Mouse (Mus musculus) megakaryocyte, adult 5-6 weeks (primary cell): ENCODE results near the gene Syngr3. TPM values are rescaled to one million over a fixed set of nuclear protein-coding genes. Genes with fewer than 3 reads are reported as not detected.

Experiments used
- ATAC-seq: 2 replicates; pipeline ENCODE4 v1.8.0; 2016; ENCODE audit warnings: mild to moderate bottlenecking, inconsistent platforms; ENCODE audit not compliant: poor library complexity, severe bottlenecking
- total RNA-seq, 2 experiments: library from RNA; stranded (forward) in 1 of 2; stranded (reverse) in 1 of 2; fragments of 153-499, 151-499 nt in 1 of 2; fragments of 221-1000, 200-1000 nt in 1 of 2; gene quantifications; 2 replicates each; pipeline versions ENCODE4 v1.2.3 to v1.2.4; 2015 to 2017

Syngr3 gene
- total RNA-seq, 2 experiments from 2014 or later: not detected

DNA sequence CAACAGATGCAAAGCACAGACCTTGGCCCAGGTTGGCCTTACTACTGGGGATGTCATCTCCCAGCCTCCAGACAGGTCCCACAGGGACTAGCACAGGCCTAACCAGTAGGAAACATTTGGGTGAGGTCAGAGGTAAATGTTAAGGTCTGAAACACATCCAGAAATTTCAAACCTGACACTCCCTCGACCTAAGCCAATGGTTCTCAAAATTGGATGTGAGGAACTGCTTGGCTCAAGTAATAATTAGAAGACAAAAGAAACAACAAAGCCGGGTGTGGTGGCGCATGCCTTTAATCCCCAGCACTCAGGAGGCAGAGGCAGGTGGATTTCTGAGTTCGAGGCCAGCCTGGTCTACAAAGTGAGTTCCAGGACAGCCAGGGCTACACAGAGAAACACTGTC is 43.4 kb downstream of the Syngr3 start:
- ATAC-seq: no peak

DNA sequence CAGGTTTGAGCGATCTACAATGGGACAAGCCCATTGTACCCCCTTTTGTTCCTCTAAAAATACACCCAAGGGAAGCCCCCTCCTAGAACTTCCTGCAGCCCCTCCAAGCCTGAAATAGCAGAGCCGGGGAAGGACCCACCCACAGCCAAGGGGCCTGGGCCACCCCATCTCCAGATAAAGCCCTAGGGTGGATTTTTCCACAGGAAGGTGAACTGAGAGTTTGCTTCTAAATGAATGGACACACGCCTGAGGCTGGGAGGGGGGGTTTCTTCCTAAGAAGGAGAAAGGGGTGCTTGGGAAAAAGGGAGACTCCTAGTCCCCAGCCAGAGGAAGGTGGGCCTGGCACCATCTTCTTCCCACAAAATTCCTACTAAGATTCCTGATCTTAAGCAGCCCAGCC is 43.8 kb downstream of the Syngr3 start:
- ATAC-seq: no peak

DNA sequence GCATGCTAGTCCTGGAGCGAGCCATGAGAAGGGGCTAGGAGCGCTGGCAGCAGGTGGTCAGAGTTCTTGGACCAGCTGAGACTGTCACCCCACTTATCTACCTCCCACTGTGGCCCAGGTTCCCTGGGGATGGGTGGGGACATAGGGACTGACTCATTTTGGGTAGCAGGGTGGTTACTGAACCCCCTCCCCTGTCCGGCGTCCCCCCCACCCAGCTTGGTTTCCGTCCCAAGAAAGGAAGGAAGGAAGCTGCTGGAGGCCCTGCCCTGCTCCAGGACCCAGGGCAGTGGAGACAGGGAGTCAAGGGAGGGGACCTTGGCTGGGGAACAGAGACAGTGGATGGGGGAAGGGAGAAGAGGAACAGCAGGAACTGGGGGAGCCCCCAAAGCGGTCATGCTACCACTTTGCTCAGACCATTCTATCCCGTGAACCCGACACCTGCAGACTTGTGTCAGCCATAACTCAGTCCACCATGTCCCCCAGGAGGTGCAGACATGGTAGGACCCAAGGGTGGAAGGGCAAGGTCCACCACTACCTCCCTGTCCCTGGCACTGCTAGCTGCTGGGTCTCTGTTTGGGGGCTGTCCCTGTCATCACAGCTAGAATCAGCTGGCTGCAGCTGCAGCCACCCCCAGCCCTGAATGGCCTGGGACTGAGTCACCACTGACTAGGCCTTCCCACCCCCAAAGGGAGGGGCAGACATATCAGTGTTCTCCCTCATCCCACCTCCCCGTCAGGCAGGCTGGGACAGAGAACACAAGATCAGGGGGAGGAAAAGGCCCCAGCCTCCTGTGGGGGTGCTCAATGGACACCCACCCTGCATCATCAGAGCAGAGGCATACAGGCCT is 44.7 kb downstream of the Syngr3 start:
- no peak for ATAC-seq

DNA sequence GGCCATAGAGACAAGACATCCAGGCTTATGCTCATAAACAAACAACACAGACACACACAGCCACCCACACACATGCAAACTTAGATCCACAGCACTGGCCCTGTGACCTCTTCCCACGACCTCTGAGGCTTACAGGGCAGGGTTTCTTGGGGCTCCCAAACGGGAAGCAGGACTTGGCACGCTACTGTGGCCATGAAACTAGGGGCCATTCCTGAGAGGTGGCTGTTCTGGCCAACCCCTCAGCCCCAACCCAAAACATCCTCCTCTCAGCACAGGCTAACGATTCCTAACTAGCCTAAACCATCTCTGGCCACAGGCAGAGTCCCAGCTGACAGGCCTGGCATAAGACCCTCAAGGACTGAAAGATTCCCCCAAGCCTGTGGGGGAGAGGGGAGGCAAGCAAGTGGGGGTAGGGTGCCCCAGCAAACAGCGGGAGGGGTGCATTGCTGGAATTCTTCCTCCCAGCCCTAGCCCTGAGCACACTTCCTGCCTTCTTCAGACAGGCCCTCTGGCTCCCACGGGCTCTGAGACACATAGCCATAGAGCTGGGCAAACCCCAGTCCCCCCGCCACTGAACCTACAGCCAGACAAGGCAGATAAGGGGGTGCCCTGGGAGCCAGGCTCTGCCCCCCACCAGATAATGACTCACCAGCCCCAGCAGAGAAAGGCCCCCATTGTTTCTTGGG is 45.6 kb downstream of the Syngr3 start:
- ATAC-seq: no peak

GRCm38 (mm10) chr17:24642791-24643343 is 46.9 kb downstream of the Syngr3 start:
- no peak for ATAC-seq

DNA sequence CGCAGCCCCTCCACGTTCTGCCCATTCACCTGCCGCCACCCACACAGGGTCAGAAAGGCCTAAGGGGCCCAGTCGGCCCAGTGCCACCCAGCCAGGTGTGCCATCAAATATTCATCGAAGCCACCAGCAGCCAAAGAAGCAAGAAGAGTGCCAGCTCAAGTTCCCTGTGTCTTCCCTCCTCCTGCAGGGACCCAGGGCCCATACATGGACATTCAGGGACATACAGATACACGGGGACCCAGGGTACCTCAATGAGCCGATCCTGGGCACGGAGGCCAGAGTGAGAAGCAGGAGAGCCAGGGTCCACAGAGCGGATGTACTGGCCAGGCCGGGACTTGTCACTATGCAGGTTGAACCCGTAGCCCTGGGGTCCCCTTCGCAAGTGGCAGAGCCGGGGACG is 47.8 kb downstream of the Syngr3 start:
- ATAC-seq: no peak

- no peak for ATAC-seq
Observed at GRCm38 (mm10) chr17:24640581-24640980, 49.2 kb downstream of the Syngr3 start.

DNA sequence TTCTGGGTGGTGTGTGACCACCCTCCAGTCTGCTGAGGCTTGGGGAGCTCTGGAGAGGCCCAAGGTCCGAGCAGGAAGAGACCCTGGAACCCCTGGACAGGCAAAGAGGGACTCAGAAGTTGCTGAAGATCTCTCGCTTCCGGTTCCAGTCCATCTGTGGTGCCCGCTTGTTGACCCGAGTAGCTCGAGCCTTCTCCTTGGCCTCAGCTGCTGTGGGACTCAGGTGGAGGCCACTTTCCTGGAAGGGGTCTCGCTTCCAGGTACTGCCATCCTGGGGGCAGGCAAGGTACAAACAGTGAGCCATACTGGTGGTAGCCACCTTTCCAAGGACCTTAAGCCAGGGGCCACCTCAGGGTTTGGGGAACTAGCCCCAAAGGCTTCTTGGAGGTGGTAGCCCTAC is 49.6 kb downstream of the Syngr3 start:
- no peak for ATAC-seq

GRCm38 (mm10) chr17:24639571-24639988 is 50.2 kb downstream of the Syngr3 start:
- no peak for ATAC-seq

GRCm38 (mm10) chr17:24638840-24639239 is 50.9 kb downstream of the Syngr3 start:
- no peak for ATAC-seq

- no peak for ATAC-seq
Observed at GRCm38 (mm10) chr17:24638214-24638613, 51.5 kb downstream of the Syngr3 start.

- no peak for ATAC-seq
Observed at GRCm38 (mm10) chr17:24636781-24637481, 52.8 kb downstream of the Syngr3 start.

- no peak for ATAC-seq
Observed at GRCm38 (mm10) chr17:24635694-24636093, 54.1 kb downstream of the Syngr3 start.

Other genes with a start within 250 kb of the Syngr3 start
Only the 30 nearest of the 33 such genes appear.
- 20.7 and 25.5 TPM in 2 replicates for gene Pgp, start 219.6 kb downstream of the Syngr3 start, total RNA-seq (2015)
- gene Pgp, start 219.6 kb downstream of the Syngr3 start, total RNA-seq (2017): 14.5 and 14.6 TPM in 2 replicates
- gene Bricd5, start 216.1 kb downstream of the Syngr3 start, total RNA-seq (2015): 0.75 TPM in 1 of 2 replicates, not detected in the other
- 0.26 TPM in 1 of 2 replicates, not detected in the other for gene Bricd5, start 216.1 kb downstream of the Syngr3 start, total RNA-seq (2017)
- 12.5 and 14.6 TPM in 2 replicates for gene Mlst8, start 210.9 kb downstream of the Syngr3 start, total RNA-seq (2015)
- gene Mlst8, start 210.9 kb downstream of the Syngr3 start, total RNA-seq (2017): 42.3 and 43.2 TPM in 2 replicates
- gene Caskin1, start 201.4 kb downstream of the Syngr3 start, total RNA-seq (2015): not detected in 2 replicates
- gene Caskin1, start 201.4 kb downstream of the Syngr3 start, total RNA-seq (2017): not detected in 2 replicates
- gene Traf7, start 162.0 kb downstream of the Syngr3 start, total RNA-seq (2015): 46.4 and 48.1 TPM in 2 replicates
- gene Traf7, start 162.0 kb downstream of the Syngr3 start, total RNA-seq (2017): 81.3 and 82.8 TPM in 2 replicates
- gene Rab26, start 155.7 kb downstream of the Syngr3 start, total RNA-seq (2015): 0.42 and 0.57 TPM in 2 replicates
- gene Rab26, start 155.7 kb downstream of the Syngr3 start, total RNA-seq (2017): 0.95 and 1.1 TPM in 2 replicates
- 7.8 and 10.8 TPM in 2 replicates for gene Pkd1, start 140.1 kb downstream of the Syngr3 start, total RNA-seq (2015)
- gene Pkd1, start 140.1 kb downstream of the Syngr3 start, total RNA-seq (2017): 13.1 and 19.9 TPM in 2 replicates
- 60.9 and 78.2 TPM in 2 replicates for gene Tsc2, start 57.3 kb downstream of the Syngr3 start, total RNA-seq (2015)
- 25.5 and 32.4 TPM in 2 replicates for gene Tsc2, start 57.3 kb downstream of the Syngr3 start, total RNA-seq (2017)
- 0.50 and 2.1 TPM in 2 replicates for gene Nthl1, start 57.3 kb downstream of the Syngr3 start, total RNA-seq (2015)
- gene Nthl1, start 57.3 kb downstream of the Syngr3 start, total RNA-seq (2017): 3.4 and 4.7 TPM in 2 replicates
- gene Slc9a3r2, start 39.6 kb downstream of the Syngr3 start, total RNA-seq (2015): 0.30 and 1.4 TPM in 2 replicates
- 1.1 and 1.5 TPM in 2 replicates for gene Slc9a3r2, start 39.6 kb downstream of the Syngr3 start, total RNA-seq (2017)
- not detected in 2 replicates for gene Npw, start 31.5 kb downstream of the Syngr3 start, total RNA-seq (2015)
- not detected in 2 replicates for gene Npw, start 31.5 kb downstream of the Syngr3 start, total RNA-seq (2017)
- gene Zfp598, start 20.3 kb downstream of the Syngr3 start, total RNA-seq (2015): 18.1 and 19.2 TPM in 2 replicates
- 12.7 and 17.8 TPM in 2 replicates for gene Zfp598, start 20.3 kb downstream of the Syngr3 start, total RNA-seq (2017)
- 18.1 and 21.8 TPM in 2 replicates for gene Gfer, start 6.2 kb upstream of the Syngr3 start, total RNA-seq (2015)
- 31.6 and 36.2 TPM in 2 replicates for gene Gfer, start 6.2 kb upstream of the Syngr3 start, total RNA-seq (2017)
- gene Noxo1, start 6.3 kb upstream of the Syngr3 start, total RNA-seq (2015): 1.5 and 1.7 TPM in 2 replicates
- gene Noxo1, start 6.3 kb upstream of the Syngr3 start, total RNA-seq (2017): 0.62 and 1.9 TPM in 2 replicates
- gene Tbl3, start 17.7 kb upstream of the Syngr3 start, total RNA-seq (2015): 9.1 and 10.3 TPM in 2 replicates
- gene Tbl3, start 17.7 kb upstream of the Syngr3 start, total RNA-seq (2017): 15.6 and 21.3 TPM in 2 replicates
- not detected in 2 replicates for gene Rnf151, start 28.1 kb upstream of the Syngr3 start, total RNA-seq (2015)
- not detected in 2 replicates for gene Rnf151, start 28.1 kb upstream of the Syngr3 start, total RNA-seq (2017)
- gene Rps2, start 28.2 kb upstream of the Syngr3 start, total RNA-seq (2015): 2,172 and 2,303 TPM in 2 replicates
- gene Rps2, start 28.2 kb upstream of the Syngr3 start, total RNA-seq (2017): 591 and 664 TPM in 2 replicates
- gene Ndufb10, start 34.5 kb upstream of the Syngr3 start, total RNA-seq (2015): 186 and 217 TPM in 2 replicates
- gene Ndufb10, start 34.5 kb upstream of the Syngr3 start, total RNA-seq (2017): 251 and 266 TPM in 2 replicates
- gene Rpl3l, start 37.9 kb upstream of the Syngr3 start, total RNA-seq (2015): 0.45 and 0.52 TPM in 2 replicates
- gene Rpl3l, start 37.9 kb upstream of the Syngr3 start, total RNA-seq (2017): 0.15 and 1.5 TPM in 2 replicates
- gene Msrb1, start 46.7 kb upstream of the Syngr3 start, total RNA-seq (2015): 1,003 and 1,039 TPM in 2 replicates
- 540 and 544 TPM in 2 replicates for gene Msrb1, start 46.7 kb upstream of the Syngr3 start, total RNA-seq (2017)
- gene Hs3st6, start 63.0 kb upstream of the Syngr3 start, total RNA-seq (2015): not detected in 2 replicates
- not detected in 2 replicates for gene Hs3st6, start 63.0 kb upstream of the Syngr3 start, total RNA-seq (2017)
- not detected in 2 replicates for gene Meiob, start 114.3 kb upstream of the Syngr3 start, total RNA-seq (2015)
- 0.33 TPM in 1 of 2 replicates, not detected in the other for gene Meiob, start 114.3 kb upstream of the Syngr3 start, total RNA-seq (2017)
- 29.5 and 46.1 TPM in 2 replicates for gene Hagh, start 150.2 kb upstream of the Syngr3 start, total RNA-seq (2015)
- 22.8 and 25.0 TPM in 2 replicates for gene Hagh, start 150.2 kb upstream of the Syngr3 start, total RNA-seq (2017)
- 3.7 and 4.0 TPM in 2 replicates for gene Fahd1, start 160.4 kb upstream of the Syngr3 start, total RNA-seq (2015)
- 8.4 and 13.0 TPM in 2 replicates for gene Fahd1, start 160.4 kb upstream of the Syngr3 start, total RNA-seq (2017)
- not detected in 2 replicates for gene Igfals, start 176.0 kb upstream of the Syngr3 start, total RNA-seq (2015)
- not detected in 2 replicates for gene Igfals, start 176.0 kb upstream of the Syngr3 start, total RNA-seq (2017)
- 74.4 and 76.3 TPM in 2 replicates for gene Nubp2, start 196.4 kb upstream of the Syngr3 start, total RNA-seq (2015)
- gene Nubp2, start 196.4 kb upstream of the Syngr3 start, total RNA-seq (2017): 39.8 and 43.2 TPM in 2 replicates
- 17.1 and 19.8 TPM in 2 replicates for gene Spsb3, start 196.7 kb upstream of the Syngr3 start, total RNA-seq (2015)
- gene Spsb3, start 196.7 kb upstream of the Syngr3 start, total RNA-seq (2017): 11.1 and 11.9 TPM in 2 replicates
- 2.2 and 5.8 TPM in 2 replicates for gene Eme2, start 205.1 kb upstream of the Syngr3 start, total RNA-seq (2015)
- 13.5 and 17.4 TPM in 2 replicates for gene Eme2, start 205.1 kb upstream of the Syngr3 start, total RNA-seq (2017)
- gene Mrps34, start 205.2 kb upstream of the Syngr3 start, total RNA-seq (2015): 30.0 and 30.1 TPM in 2 replicates
- 12.9 and 18.9 TPM in 2 replicates for gene Mrps34, start 205.2 kb upstream of the Syngr3 start, total RNA-seq (2017)
- gene Nme3, start 206.5 kb upstream of the Syngr3 start, total RNA-seq (2015): 27.2 and 28.2 TPM in 2 replicates
- 40.9 and 45.5 TPM in 2 replicates for gene Nme3, start 206.5 kb upstream of the Syngr3 start, total RNA-seq (2017)